Comparison of ENCODE assay signal across 8 mouse cellular contexts in genomic region chr5:19227281-19227680, GRCm38 (mm10). TPM values are rescaled to one million over a fixed set of nuclear protein-coding genes. Genes with fewer than 3 reads are reported as not detected.
DNase-seq lines count a peak whose midpoint lies in the region; ATAC-seq and TF ChIP-seq lines count a peak whose summit lies in the region.

No protein-coding gene starts in this region.

- peak overlapping the region; percentile 76 for H3K9ac ChIP-seq in forebrain, embryonic 13.5 days
- peak overlapping the region; percentile 84 for H3K9ac ChIP-seq in hindbrain, embryonic 16.5 days (ENCODE audit: low read depth, low read length)
- peak overlapping the region; percentile 80 for H3K9ac ChIP-seq in limb, embryonic 14.5 days (ENCODE audit: low read depth, low read length, severe bottlenecking)

- TF ChIP-seq CTCF in layer of hippocampus, adult 2 months (conservative IDR thresholded peaks at IDR 0.05) = no peak

- no peaks in the 10 kb centered on the region for H3K9me3 ChIP-seq in forebrain, embryonic 13.5 days (replicated peaks)
- no peaks in the 10 kb centered on the region for H3K9me3 ChIP-seq in hindbrain, embryonic 16.5 days (ENCODE audit: control insufficient read depth, low read length)
- no peaks in the 10 kb centered on the region for H3K9me3 ChIP-seq in limb, embryonic 14.5 days (ENCODE audit: control insufficient read depth, low read length)

- peak; percentile 14 for ATAC-seq in forebrain, embryonic 13.5 days
- no peak for ATAC-seq in hindbrain, embryonic 16.5 days
- no peak for ATAC-seq in limb, embryonic 14.5 days (ENCODE audit: low FRiP score, low read depth)

- no peaks in the 10 kb centered on the region; the same call in 1 of the 2 replicates for H3K4me1 ChIP-seq in brown adipose tissue, adult 24 weeks (ENCODE audit: control insufficient read depth, insufficient read depth, insufficient read length, low read length)
- peaks cover 22% of the 10 kb centered on the region for H3K4me1 ChIP-seq in forebrain, embryonic 13.5 days
- peaks cover 9% of the 10 kb centered on the region for H3K4me1 ChIP-seq in hindbrain, embryonic 16.5 days (ENCODE audit: control insufficient read depth, insufficient read depth, low read depth, low read length)
- H3K4me1 ChIP-seq in limb, embryonic 14.5 days (ENCODE audit: control insufficient read depth, insufficient read depth, low read length) = peaks cover 9% of the 10 kb centered on the region

- peak overlapping the region; percentile 98 for H3K4me2 ChIP-seq in forebrain, embryonic 13.5 days
- H3K4me2 ChIP-seq in hindbrain, embryonic 16.5 days (ENCODE audit: low read length) = peak overlapping the region; percentile 93
- peak overlapping the region; percentile 95 for H3K4me2 ChIP-seq in limb, embryonic 14.5 days (replicated peaks; ENCODE audit: low read depth, low read length, severe bottlenecking)

- H3K27me3 ChIP-seq in forebrain, embryonic 13.5 days = no peaks in the 10 kb centered on the region
- no peaks in the 10 kb centered on the region for H3K27me3 ChIP-seq in hindbrain, embryonic 16.5 days (replicated peaks; ENCODE audit: control insufficient read depth, insufficient read depth, low read length)
- H3K27me3 ChIP-seq in limb, embryonic 14.5 days (ENCODE audit: control insufficient read depth, insufficient read depth, low read length) = 0 out of 2 replicates have a peak, but pooled peaks cover 4% of the 10 kb centered on the region

- peak overlapping the region; percentile 92 for H3K27ac ChIP-seq in layer of hippocampus, adult 2 months
- 0 out of 2 replicates have a peak overlapping the region, but pooled peaks have one; percentile 48 for H3K27ac ChIP-seq in brown adipose tissue, adult 24 weeks (replicated peaks; ENCODE audit: low read depth, low read length)
- H3K27ac ChIP-seq in forebrain, embryonic 13.5 days = peak overlapping the region; percentile 78
- peak overlapping the region; percentile 83 for H3K27ac ChIP-seq in hindbrain, embryonic 16.5 days (ENCODE audit: low read depth, low read length)
- no peak overlapping the region for H3K27ac ChIP-seq in limb, embryonic 14.5 days (replicated peaks; ENCODE audit: low read depth, low read length)

- no peak for DNase-seq in layer of hippocampus, adult 2 months (ENCODE audit: low spot score in 2 of 2)
- no peak for DNase-seq in layer of hippocampus, adult 9-10 months (ENCODE audit: low spot score)
- DNase-seq in limb, embryonic 14.5 days (ENCODE audit: low spot score) = no peak
- peak; percentile 55 for DNase-seq in retina, postnatal 1 day
- DNase-seq in B cell, adult 2 months = no peak

- TF ChIP-seq POLR2A in limb, embryonic 14.5 days (IDR thresholded peaks at IDR 0.05; ENCODE audit: borderline replicate concordance, extremely low read depth, insufficient read depth, insufficient read length) = no peak

- peak overlapping the region; percentile 81 for H3K4me3 ChIP-seq in layer of hippocampus, adult 2 months
- peak overlapping the region; percentile 64 for H3K4me3 ChIP-seq in brown adipose tissue, adult 24 weeks (ENCODE audit: insufficient read depth, low read depth, low read length)
- H3K4me3 ChIP-seq in forebrain, embryonic 13.5 days = peak overlapping the region; percentile 66
- peak overlapping the region; percentile 80 for H3K4me3 ChIP-seq in hindbrain, embryonic 16.5 days (ENCODE audit: low read length)
- peak overlapping the region; percentile 68 for H3K4me3 ChIP-seq in limb, embryonic 14.5 days (replicated peaks; ENCODE audit: low read length)

- WGBS in forebrain, embryonic 13.5 days = under 1% methylated on average over 21 of the region's 21 CpGs
- WGBS in hindbrain, embryonic 16.5 days = under 1% methylated on average over 19 of the region's 21 CpGs
- under 1% methylated on average over 19 of the region's 21 CpGs for whole genome bisulfite sequencing in limb, embryonic 14.5 days

- no peaks in the 10 kb centered on the region for H3K36me3 ChIP-seq in forebrain, embryonic 13.5 days (ENCODE audit: poor library complexity, severe bottlenecking)
- no peaks in the 10 kb centered on the region for H3K36me3 ChIP-seq in hindbrain, embryonic 16.5 days (ENCODE audit: control insufficient read depth, insufficient read depth, low read length)
- H3K36me3 ChIP-seq in limb, embryonic 14.5 days (ENCODE audit: control insufficient read depth, insufficient read depth, low read length) = no peaks in the 10 kb centered on the region

RNA-seq across cellular contexts. Expression of gene Magi2, which starts 0.4 kb away (rescaled TPM):
- total RNA-seq in layer of hippocampus, adult 2 months (2021) = 100 to 1,000 TPM; 133 to 150 TPM
- 1.0 and 1.2 TPM in 2 replicates for polyA plus RNA-seq in brown adipose tissue, adult 24 weeks (2012; ENCODE audit: insufficient read depth, insufficient read length, missing spikeins)
- polyA plus RNA-seq in forebrain, embryonic 13.5 days (2015; fragmentation: Nextera tagmentation; extraction: Ambion mirVana) = 18.6 and 24.0 TPM in 2 replicates
- 21.6 and 22.7 TPM in 2 replicates for polyA plus RNA-seq in hindbrain, embryonic 16.5 days (2015; fragmentation: Nextera tagmentation; extraction: Ambion mirVana)
- polyA plus RNA-seq in limb, embryonic 14.5 days (2012; rRNA removed) = 4.0 TPM in 2 replicates
- polyA plus RNA-seq in limb, embryonic 14.5 days (2014; fragmentation: Nextera tagmentation; extraction: Ambion mirVana) = 4.5 and 5.8 TPM in 2 replicates
